Mouse (Mus musculus): ENCODE results near the gene Prm2. TPM values are rescaled to one million over a fixed set of nuclear protein-coding genes. Genes with fewer than 3 reads are reported as not detected.

Prm2 gene
- total RNA-seq (2017) = 6.1 to 11.8 TPM in 2 of 3 replicates, not detected in the other

GRCm38 (mm10) chr16:10796034-10796433, at the start of gene Prm2:
Prm2 (minus strand) TSS chr16:10796134.
- ATAC-seq (replicated peaks; ENCODE audit: insufficient number of reproducible peaks, low FRiP score, low TSS enrichment, poor library complexity, severe bottlenecking) = no peak

- peak; percentile 29; the same call in 1 of the 2 replicates for ATAC-seq (replicated peaks; ENCODE audit: insufficient number of reproducible peaks, low FRiP score, low TSS enrichment, poor library complexity, severe bottlenecking)
These were observed 48.4 kb upstream of the Prm2 start for GRCm38 (mm10) chr16:10844319-10844670.

GRCm38 (mm10) chr16:10843486-10844318, 47.8 kb upstream of the Prm2 start:
- peak; percentile 71 for ATAC-seq (replicated peaks; ENCODE audit: insufficient number of reproducible peaks, low FRiP score, low TSS enrichment, poor library complexity, severe bottlenecking)

- ATAC-seq (replicated peaks; ENCODE audit: insufficient number of reproducible peaks, low FRiP score, low TSS enrichment, poor library complexity, severe bottlenecking) = no peak
These were observed 46.4 kb upstream of the Prm2 start for GRCm38 (mm10) chr16:10842282-10842855.

- no peak for ATAC-seq (replicated peaks; ENCODE audit: insufficient number of reproducible peaks, low FRiP score, low TSS enrichment, poor library complexity, severe bottlenecking)
These were observed 44.1 kb upstream of the Prm2 start for GRCm38 (mm10) chr16:10840018-10840417.

GRCm38 (mm10) chr16:10838487-10839245, 42.7 kb upstream of the Prm2 start:
- peak; percentile 76 for ATAC-seq (replicated peaks; ENCODE audit: insufficient number of reproducible peaks, low FRiP score, low TSS enrichment, poor library complexity, severe bottlenecking)

- 0 out of 2 replicates have a peak, but pooled peaks have one; percentile 7 for ATAC-seq (replicated peaks; ENCODE audit: insufficient number of reproducible peaks, low FRiP score, low TSS enrichment, poor library complexity, severe bottlenecking)
These were observed 42.0 kb upstream of the Prm2 start for GRCm38 (mm10) chr16:10837903-10838302.

GRCm38 (mm10) chr16:10837250-10837649, 41.3 kb upstream of the Prm2 start:
- ATAC-seq (replicated peaks; ENCODE audit: insufficient number of reproducible peaks, low FRiP score, low TSS enrichment, poor library complexity, severe bottlenecking) = no peak

- ATAC-seq (replicated peaks; ENCODE audit: insufficient number of reproducible peaks, low FRiP score, low TSS enrichment, poor library complexity, severe bottlenecking) = no peak
These were observed 40.5 kb upstream of the Prm2 start for GRCm38 (mm10) chr16:10836388-10836787.

- ATAC-seq (replicated peaks; ENCODE audit: insufficient number of reproducible peaks, low FRiP score, low TSS enrichment, poor library complexity, severe bottlenecking) = peak; percentile 58
These were observed 39.1 kb upstream of the Prm2 start, which contains the start of gene Rmi2 for GRCm38 (mm10) chr16:10834911-10835587. Rmi2 (plus strand) TSS chr16:10835059.

- ATAC-seq (replicated peaks; ENCODE audit: insufficient number of reproducible peaks, low FRiP score, low TSS enrichment, poor library complexity, severe bottlenecking) = no peak
These were observed 38.6 kb upstream of the Prm2 start for GRCm38 (mm10) chr16:10834542-10834910.

- ATAC-seq (replicated peaks; ENCODE audit: insufficient number of reproducible peaks, low FRiP score, low TSS enrichment, poor library complexity, severe bottlenecking) = no peak
These were observed 32.5 kb upstream of the Prm2 start for GRCm38 (mm10) chr16:10828461-10828805.

- no peak for ATAC-seq (replicated peaks; ENCODE audit: insufficient number of reproducible peaks, low FRiP score, low TSS enrichment, poor library complexity, severe bottlenecking)
These were observed 32.0 kb upstream of the Prm2 start for GRCm38 (mm10) chr16:10827766-10828460.

GRCm38 (mm10) chr16:10827269-10827668, 31.3 kb upstream of the Prm2 start:
- ATAC-seq (replicated peaks; ENCODE audit: insufficient number of reproducible peaks, low FRiP score, low TSS enrichment, poor library complexity, severe bottlenecking) = no peak

- no peak for ATAC-seq (replicated peaks; ENCODE audit: insufficient number of reproducible peaks, low FRiP score, low TSS enrichment, poor library complexity, severe bottlenecking)
These were observed 29.9 kb upstream of the Prm2 start for GRCm38 (mm10) chr16:10825840-10826239.

- no peak for ATAC-seq (replicated peaks; ENCODE audit: insufficient number of reproducible peaks, low FRiP score, low TSS enrichment, poor library complexity, severe bottlenecking)
These were observed 28.6 kb upstream of the Prm2 start for GRCm38 (mm10) chr16:10824536-10824935.

- no peak for ATAC-seq (replicated peaks; ENCODE audit: insufficient number of reproducible peaks, low FRiP score, low TSS enrichment, poor library complexity, severe bottlenecking)
These were observed 25.5 kb upstream of the Prm2 start for GRCm38 (mm10) chr16:10821387-10821786.

GRCm38 (mm10) chr16:10819966-10820365, 24.0 kb upstream of the Prm2 start:
- ATAC-seq (replicated peaks; ENCODE audit: insufficient number of reproducible peaks, low FRiP score, low TSS enrichment, poor library complexity, severe bottlenecking) = no peak

Data from monocyte, adult 5-6 weeks (primary cell).